Mouse (Mus musculus): Measurements from ENCODE around the gene Chid1.

DNA sequence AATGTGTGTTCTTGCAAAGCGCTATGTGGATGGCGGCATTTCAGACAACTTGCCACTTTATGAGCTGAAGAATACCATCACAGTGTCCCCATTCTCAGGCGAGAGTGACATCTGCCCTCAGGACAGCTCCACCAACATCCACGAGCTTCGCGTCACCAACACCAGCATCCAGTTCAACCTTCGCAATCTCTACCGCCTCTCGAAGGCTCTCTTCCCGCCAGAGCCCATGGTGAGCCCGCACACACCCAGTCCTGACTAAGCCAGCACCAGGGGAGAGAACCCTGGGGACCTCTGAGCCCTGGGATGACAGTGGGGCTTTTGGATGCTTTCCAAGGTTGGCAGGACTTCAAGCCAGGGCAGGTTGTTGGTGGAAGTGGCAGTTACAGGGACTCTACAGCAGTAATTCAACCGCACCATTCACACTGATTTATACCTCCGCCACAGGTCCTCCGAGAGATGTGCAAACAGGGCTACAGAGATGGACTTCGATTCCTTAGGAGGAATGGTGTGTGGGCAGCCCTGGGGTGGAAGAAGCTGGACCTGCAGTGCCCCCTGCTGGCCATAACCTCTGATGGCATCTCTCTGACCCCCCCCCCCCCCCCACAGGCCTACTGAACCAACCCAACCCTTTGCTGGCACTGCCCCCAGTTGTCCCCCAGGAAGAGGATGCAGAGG, 81.5 kb downstream of the Chid1 start:
- TF ChIP-seq TCF12 (IDR thresholded peaks at IDR 0.05; ENCODE audit: insufficient read depth, poor library complexity, severe bottlenecking) (no peak), E2F4 (IDR thresholded peaks at IDR 0.05; ENCODE audit: insufficient read depth) (no peak), MYOD1 (IDR thresholded peaks at IDR 0.05; ENCODE audit: control insufficient read depth in 1 of 3, insufficient read length in 2 of 3, low read depth in 2 of 3) (no peak), POLR2A (IDR thresholded peaks at IDR 0.05; ENCODE audit: insufficient read length, low read depth) (no peak), POLR2AphosphoS2 (IDR thresholded peaks at IDR 0.05; ENCODE audit: insufficient read length, low read depth) (no peak), SRF (IDR thresholded peaks at IDR 0.05; ENCODE audit: control insufficient read depth, insufficient read length, low read depth) (no peak), MYOG (IDR thresholded peaks at IDR 0.05; ENCODE audit: control insufficient read depth in 1 of 3, insufficient read depth in 1 of 3, insufficient read length in 2 of 3, low read depth in 2 of 3) (no peak)

Measured in myocyte (in vitro differentiated cells).